Mouse (Mus musculus): ENCODE data around the gene Por. TPM values are rescaled to one million over a fixed set of nuclear protein-coding genes. Genes with fewer than 3 reads are reported as not detected.
A peak's percentile ranks its signal among the peaks of the same experiment; 100 is the strongest.

The Por gene
- polyA plus RNA-seq, 1 experiment from 2014 or later: 47.6 TPM

DNA sequence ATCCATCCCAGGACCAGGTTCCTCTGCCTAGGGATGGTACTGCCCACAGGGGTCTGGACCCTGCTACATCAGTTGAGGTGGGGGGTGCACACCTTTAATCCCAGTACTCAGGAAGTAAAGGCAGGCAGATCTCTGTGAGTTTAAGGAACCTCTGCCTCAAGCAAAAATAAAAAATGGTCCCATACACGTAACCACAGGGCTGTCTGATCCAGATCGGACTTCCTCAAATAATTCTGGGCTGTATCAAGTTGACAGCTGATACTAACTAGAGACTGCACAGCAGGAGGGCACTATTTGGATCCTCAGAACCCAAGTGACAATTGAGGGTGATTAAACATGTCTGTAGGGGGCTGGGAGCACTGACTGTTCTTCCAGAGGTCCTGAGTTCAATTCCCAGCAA lies 7.4 kb downstream of the Por start:
- H3K36me3 ChIP-seq: no peaks in the 10 kb centered on the region
- 50% methylated on average over 2 of the region's 2 CpGs for WGBS

DNA sequence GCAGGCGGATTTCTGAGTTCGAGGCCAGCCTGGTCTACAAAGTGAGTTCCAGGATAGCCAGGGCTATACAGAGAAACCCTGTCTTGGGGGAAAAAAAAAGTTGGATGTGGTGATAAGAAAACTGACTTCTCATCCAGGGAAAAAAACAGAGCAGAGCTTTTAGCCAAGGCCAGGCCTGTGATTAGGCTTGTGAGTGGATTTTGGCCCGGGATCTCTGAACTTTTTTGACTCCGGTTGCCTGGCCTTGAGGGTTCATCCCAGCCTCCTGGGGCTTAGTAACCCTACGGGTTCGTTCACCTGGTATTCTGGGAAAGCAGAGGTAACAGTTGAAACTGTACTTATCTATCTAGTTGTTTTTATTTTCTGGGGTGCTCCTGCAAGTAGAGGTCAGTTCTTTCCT lies 8.6 kb downstream of the Por start:
- no peak overlapping the region for H3K27ac ChIP-seq (replicated peaks)
- 79% methylated on average over 6 of the region's 6 CpGs for WGBS
- no peak for ATAC-seq (ENCODE audit: extremely low read depth, insufficient number of reproducible peaks, low FRiP score, low TSS enrichment)
- H3K9me3 ChIP-seq: no peaks in the 10 kb centered on the region
- no peak overlapping the region for H3K4me3 ChIP-seq
- H3K36me3 ChIP-seq: no peaks in the 10 kb centered on the region
- H3K4me1 ChIP-seq: peaks cover 7% of the 10 kb centered on the region
- no peak overlapping the region for H3K9ac ChIP-seq
- H3K4me2 ChIP-seq: no peak overlapping the region
- H3K27me3 ChIP-seq (replicated peaks): peaks cover 14% of the 10 kb centered on the region

More for the DNA sequence above, 7.4 kb downstream of the Por start:
- no peak overlapping the region for H3K4me2 ChIP-seq
- no peak for ATAC-seq (ENCODE audit: extremely low read depth, insufficient number of reproducible peaks, low FRiP score, low TSS enrichment)
- no peak overlapping the region for H3K4me3 ChIP-seq
- peaks cover 14% of the 10 kb centered on the region for H3K27me3 ChIP-seq (replicated peaks)
- H3K9me3 ChIP-seq: no peaks in the 10 kb centered on the region
- peaks cover 7% of the 10 kb centered on the region for H3K4me1 ChIP-seq
- H3K27ac ChIP-seq (replicated peaks): no peak overlapping the region
- no peak overlapping the region for H3K9ac ChIP-seq

- Histone ChIP-seq H3K4me1 (no peaks in the 10 kb centered on the region), H3K4me3 (no peak overlapping the region), H3K9me3 (no peaks in the 10 kb centered on the region), H3K36me3 (no peaks in the 10 kb centered on the region), H3K27me3 (replicated peaks) (peaks cover 2% of the 10 kb centered on the region), H3K9ac (no peak overlapping the region), H3K27ac (replicated peaks) (no peak overlapping the region), H3K4me2 (no peak overlapping the region)
- no peak for ATAC-seq (ENCODE audit: extremely low read depth, insufficient number of reproducible peaks, low FRiP score, low TSS enrichment)
- WGBS: 70% methylated on average over 6 of the region's 6 CpGs
These were observed 11.2 kb downstream of the Por start for GRCm38 (mm10) chr5:135680967-135681545.

GRCm38 (mm10) chr5:135682009-135682408 lies 12.2 kb downstream of the Por start:
- no peak overlapping the region for H3K4me2 ChIP-seq
- no peak overlapping the region for H3K9ac ChIP-seq
- no peak for ATAC-seq (ENCODE audit: extremely low read depth, insufficient number of reproducible peaks, low FRiP score, low TSS enrichment)
- H3K36me3 ChIP-seq: no peaks in the 10 kb centered on the region
- no peaks in the 10 kb centered on the region for H3K27me3 ChIP-seq (replicated peaks)
- H3K4me3 ChIP-seq: no peak overlapping the region
- WGBS: 89% methylated on average over 5 of the region's 5 CpGs
- H3K4me1 ChIP-seq: no peaks in the 10 kb centered on the region
- H3K27ac ChIP-seq (replicated peaks): no peak overlapping the region
- H3K9me3 ChIP-seq: no peaks in the 10 kb centered on the region

DNA sequence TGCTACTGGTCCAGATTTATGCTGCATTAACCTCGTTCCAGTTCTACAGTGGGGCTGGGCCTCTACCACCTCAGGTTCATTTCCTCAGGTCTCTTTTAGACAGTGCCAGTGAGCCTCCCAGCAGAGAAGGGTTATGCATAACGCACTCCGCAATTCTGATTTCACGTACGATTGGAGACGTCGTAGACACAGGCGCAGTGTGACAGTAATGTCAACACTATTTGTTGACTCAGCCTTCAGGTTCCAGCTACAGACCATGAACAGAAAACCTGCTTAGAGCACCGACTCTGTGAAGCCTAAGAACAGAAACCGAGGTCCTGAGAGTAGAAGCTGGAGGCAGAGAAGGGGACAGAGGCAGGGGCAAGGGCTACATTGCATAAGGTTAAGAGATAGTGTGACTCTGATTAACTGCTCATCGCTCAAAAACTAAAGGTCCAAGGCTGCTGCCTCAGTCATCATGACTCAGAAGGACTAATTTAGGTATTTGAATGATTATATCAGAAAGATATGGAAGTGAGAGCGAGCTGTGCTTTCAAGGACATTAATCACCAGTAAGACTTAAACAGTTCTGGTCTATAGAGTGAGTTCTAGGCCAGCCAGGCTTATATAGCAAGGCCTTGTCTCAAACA lies 13.2 kb downstream of the Por start:
- Histone ChIP-seq H3K4me3 (no peak overlapping the region), H3K4me1 (peaks cover 4% of the 10 kb centered on the region), H3K4me2 (no peak overlapping the region), H3K27ac (replicated peaks) (no peak overlapping the region), H3K36me3 (no peaks in the 10 kb centered on the region), H3K9ac (no peak overlapping the region), H3K9me3 (no peaks in the 10 kb centered on the region), H3K27me3 (replicated peaks) (no peaks in the 10 kb centered on the region)
- ATAC-seq (ENCODE audit: extremely low read depth, insufficient number of reproducible peaks, low FRiP score, low TSS enrichment): no peak
- 66% methylated on average over 12 of the region's 12 CpGs for WGBS

DNA sequence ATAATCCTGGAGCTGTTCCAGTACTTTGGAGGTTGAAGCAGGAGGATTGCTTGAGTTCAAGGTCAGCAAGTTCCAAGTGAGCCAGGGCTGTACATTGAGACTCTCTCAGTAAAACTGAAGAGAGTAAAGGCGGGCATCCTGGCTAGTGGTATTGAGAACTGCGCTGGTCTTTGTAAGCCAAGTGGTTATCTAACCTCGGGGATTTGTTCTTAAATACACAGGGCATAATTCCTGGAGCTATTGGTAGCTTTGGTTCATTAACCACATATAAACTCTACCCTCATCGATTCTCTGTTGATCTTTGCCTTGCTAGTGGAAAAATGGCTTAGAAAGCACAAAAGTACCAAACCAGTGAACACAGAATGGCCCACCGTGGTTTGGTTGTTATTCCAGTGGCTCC lies 20.6 kb downstream of the Por start:
- H3K27me3 ChIP-seq (replicated peaks): no peaks in the 10 kb centered on the region
- H3K4me1 ChIP-seq: peaks cover 31% of the 10 kb centered on the region
- 85% methylated on average over 5 of the region's 5 CpGs for WGBS
- H3K36me3 ChIP-seq: no peaks in the 10 kb centered on the region
- peak overlapping the region; percentile 97 for H3K4me2 ChIP-seq
- H3K9ac ChIP-seq: peak overlapping the region; percentile 92
- H3K4me3 ChIP-seq: peak overlapping the region; percentile 83
- H3K9me3 ChIP-seq: no peaks in the 10 kb centered on the region
- H3K27ac ChIP-seq (replicated peaks): no peak overlapping the region
- no peak for ATAC-seq (ENCODE audit: extremely low read depth, insufficient number of reproducible peaks, low FRiP score, low TSS enrichment)

DNA sequence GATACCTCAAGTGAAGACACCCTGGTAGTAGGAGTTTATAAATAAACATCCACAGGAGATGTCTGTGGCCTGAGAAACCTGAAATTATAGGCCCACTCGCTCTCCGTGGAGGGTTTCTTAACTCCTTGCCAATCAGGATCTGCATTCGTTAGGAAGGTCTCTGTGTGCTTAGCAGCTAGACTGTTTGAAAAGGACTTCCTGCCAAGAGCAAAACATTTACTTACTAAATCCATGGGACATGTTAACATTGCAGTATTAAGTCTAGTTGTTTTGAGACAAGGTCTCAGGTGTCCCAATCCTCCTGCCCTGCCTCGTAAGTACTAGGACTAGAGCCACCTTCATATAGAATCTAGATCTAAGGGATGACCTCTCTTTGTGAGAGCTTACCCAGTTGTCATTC lies 21.4 kb downstream of the Por start:
- 71% methylated on average over 4 of the region's 4 CpGs for WGBS
- H3K27me3 ChIP-seq (replicated peaks): no peaks in the 10 kb centered on the region
- peaks cover 31% of the 10 kb centered on the region for H3K4me1 ChIP-seq
- H3K9ac ChIP-seq: no peak overlapping the region
- H3K27ac ChIP-seq (replicated peaks): no peak overlapping the region
- H3K9me3 ChIP-seq: no peaks in the 10 kb centered on the region
- no peaks in the 10 kb centered on the region for H3K36me3 ChIP-seq
- ATAC-seq (ENCODE audit: extremely low read depth, insufficient number of reproducible peaks, low FRiP score, low TSS enrichment): no peak
- no peak overlapping the region for H3K4me3 ChIP-seq
- no peak overlapping the region for H3K4me2 ChIP-seq

DNA sequence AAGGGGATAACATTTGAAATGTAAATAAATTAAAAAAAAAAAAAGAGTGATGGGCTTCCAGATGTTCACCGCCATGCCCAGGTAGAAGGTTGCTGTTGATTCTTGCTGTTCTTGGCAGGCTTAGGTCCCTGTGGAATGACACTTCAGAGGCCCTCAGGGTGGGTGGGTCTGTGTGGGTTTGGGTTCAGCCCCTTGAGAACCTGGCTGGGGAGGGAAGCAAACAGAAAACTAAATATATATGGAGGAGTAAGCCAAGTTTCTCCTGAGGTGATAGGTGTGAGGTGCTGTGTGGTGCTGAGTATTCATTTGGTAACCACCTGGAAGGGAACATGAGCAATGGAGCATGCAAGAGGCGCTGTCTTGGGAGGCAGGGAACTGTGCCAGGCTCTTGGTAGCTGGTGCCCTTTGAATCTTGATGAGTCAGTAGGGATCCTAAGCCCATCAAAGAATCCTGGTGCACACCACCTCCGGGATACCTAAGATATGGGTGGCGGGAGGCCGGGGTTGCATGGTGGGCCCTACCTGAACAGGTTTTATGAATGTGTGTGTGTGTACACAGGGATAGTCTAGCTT lies 23.5 kb downstream of the Por start:
- no peak for ATAC-seq (ENCODE audit: extremely low read depth, insufficient number of reproducible peaks, low FRiP score, low TSS enrichment)
- Histone ChIP-seq H3K27me3 (replicated peaks) (no peaks in the 10 kb centered on the region), H3K9ac (no peak overlapping the region), H3K4me1 (peaks cover 27% of the 10 kb centered on the region), H3K27ac (replicated peaks) (no peak overlapping the region), H3K4me3 (no peak overlapping the region), H3K4me2 (no peak overlapping the region), H3K9me3 (no peaks in the 10 kb centered on the region), H3K36me3 (peaks cover 2% of the 10 kb centered on the region)
- 86% methylated on average over 5 of the region's 5 CpGs for WGBS

DNA sequence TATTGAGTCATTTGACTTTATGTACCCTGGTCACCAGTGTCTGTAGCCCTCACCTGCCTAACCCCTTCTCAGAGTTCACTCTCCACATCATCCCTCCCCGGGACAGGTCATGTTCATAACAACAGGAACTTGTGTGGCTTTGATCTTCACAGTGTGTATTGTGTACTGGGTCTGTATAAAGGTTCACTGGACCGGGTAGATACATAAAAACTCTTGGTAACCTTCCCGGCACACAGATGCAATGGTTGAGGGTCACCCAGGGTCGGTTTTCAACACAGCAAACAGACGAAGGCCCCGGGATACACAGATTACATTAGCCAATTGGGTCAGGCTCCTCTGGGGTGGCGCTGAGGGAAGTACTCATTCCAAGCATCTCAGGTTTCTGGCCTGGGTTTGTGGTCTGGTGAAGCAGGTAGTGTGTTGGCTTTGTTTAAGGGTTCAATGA lies 25.5 kb downstream of the Por start:
- ATAC-seq (ENCODE audit: extremely low read depth, insufficient number of reproducible peaks, low FRiP score, low TSS enrichment): no peak
- no peaks in the 10 kb centered on the region for H3K9me3 ChIP-seq
- H3K36me3 ChIP-seq: peaks cover 19% of the 10 kb centered on the region
- no peak overlapping the region for H3K4me3 ChIP-seq
- no peak overlapping the region for H3K9ac ChIP-seq
- peaks cover 18% of the 10 kb centered on the region for H3K4me1 ChIP-seq
- WGBS: 67% methylated on average over 7 of the region's 7 CpGs
- H3K27me3 ChIP-seq (replicated peaks): no peaks in the 10 kb centered on the region
- H3K27ac ChIP-seq (replicated peaks): no peak overlapping the region
- H3K4me2 ChIP-seq: no peak overlapping the region

DNA sequence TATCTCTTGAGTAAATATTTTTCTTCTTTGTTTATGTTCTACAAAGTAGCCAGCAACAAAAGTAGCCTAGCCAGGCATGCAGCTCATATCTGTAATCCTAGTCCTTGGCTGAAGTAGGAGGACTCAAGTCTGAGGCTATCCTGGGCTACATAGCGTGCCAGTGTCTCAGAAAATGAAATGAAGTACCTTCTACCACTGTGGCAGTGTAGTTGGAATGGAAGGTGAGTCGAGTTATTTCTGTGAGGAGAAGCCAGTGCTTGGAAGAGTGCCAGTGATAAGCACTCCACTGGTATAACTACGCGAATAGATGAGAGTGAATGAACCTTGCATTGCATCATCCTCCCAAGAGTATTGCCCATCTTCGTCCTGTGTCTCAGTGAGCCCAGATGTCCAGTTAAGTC lies 27.9 kb downstream of the Por start:
- no peak overlapping the region for H3K4me3 ChIP-seq
- WGBS: 39% methylated on average over 5 of the region's 5 CpGs
- no peak overlapping the region for H3K9ac ChIP-seq
- no peaks in the 10 kb centered on the region for H3K27me3 ChIP-seq (replicated peaks)
- ATAC-seq (ENCODE audit: extremely low read depth, insufficient number of reproducible peaks, low FRiP score, low TSS enrichment): no peak
- peaks cover 29% of the 10 kb centered on the region for H3K36me3 ChIP-seq
- H3K4me2 ChIP-seq: no peak overlapping the region
- peaks cover 28% of the 10 kb centered on the region for H3K4me1 ChIP-seq
- no peak overlapping the region for H3K27ac ChIP-seq (replicated peaks)
- no peaks in the 10 kb centered on the region for H3K9me3 ChIP-seq

DNA sequence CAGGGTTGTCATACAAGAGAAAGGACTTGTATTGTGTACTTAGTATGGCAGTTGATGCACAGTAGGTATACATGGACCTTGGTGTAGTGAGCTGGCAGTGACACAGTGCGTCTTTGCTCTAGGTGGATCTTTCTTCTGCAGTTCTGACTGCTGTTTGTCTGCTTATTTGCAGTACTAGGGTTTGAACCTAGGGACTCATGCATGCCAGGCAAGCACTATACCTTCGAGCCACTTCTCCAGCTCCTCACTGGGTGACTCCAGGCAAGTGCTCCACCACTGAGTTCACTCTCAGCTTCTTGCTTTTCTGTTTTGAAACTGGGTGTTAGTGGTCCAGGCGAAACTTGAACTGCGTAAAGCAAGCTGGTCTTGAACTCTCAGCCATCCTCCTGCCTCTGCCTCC lies 31.8 kb downstream of the Por start:
- Histone ChIP-seq H3K4me3 (no peak overlapping the region), H3K9me3 (no peaks in the 10 kb centered on the region), H3K36me3 (peaks cover 39% of the 10 kb centered on the region), H3K27me3 (replicated peaks) (no peaks in the 10 kb centered on the region), H3K9ac (no peak overlapping the region), H3K4me2 (no peak overlapping the region), H3K27ac (replicated peaks) (peak overlapping the region; percentile 79), H3K4me1 (peaks cover 37% of the 10 kb centered on the region)
- no peak for ATAC-seq (ENCODE audit: extremely low read depth, insufficient number of reproducible peaks, low FRiP score, low TSS enrichment)
- WGBS: 91% methylated on average over 4 of the region's 4 CpGs

DNA sequence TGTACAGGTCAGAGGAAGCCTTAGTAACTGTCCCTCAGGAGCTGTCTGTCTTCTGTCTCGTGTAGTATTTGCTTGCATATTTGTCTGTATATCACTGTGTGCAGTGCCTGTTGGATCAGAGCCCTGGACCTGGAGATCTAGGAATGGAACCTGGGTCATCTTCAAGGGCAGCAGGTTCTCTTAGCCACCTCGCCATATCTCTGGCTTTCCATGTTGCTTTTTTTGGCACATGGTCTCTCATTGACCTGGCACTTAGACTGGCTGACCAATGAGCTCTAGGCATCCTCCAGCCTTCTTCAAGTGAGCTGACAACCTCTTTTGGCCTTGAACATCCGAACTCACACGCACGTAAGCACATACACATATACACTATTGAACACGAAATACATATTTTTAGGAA lies 32.4 kb downstream of the Por start:
- H3K27me3 ChIP-seq (replicated peaks): no peaks in the 10 kb centered on the region
- no peaks in the 10 kb centered on the region for H3K9me3 ChIP-seq
- H3K4me3 ChIP-seq: no peak overlapping the region
- ATAC-seq (ENCODE audit: extremely low read depth, insufficient number of reproducible peaks, low FRiP score, low TSS enrichment): no peak; the same call in 1 of the 2 replicates
- peaks cover 45% of the 10 kb centered on the region for H3K36me3 ChIP-seq
- no peak overlapping the region for H3K9ac ChIP-seq
- H3K4me1 ChIP-seq: peaks cover 37% of the 10 kb centered on the region
- H3K4me2 ChIP-seq: no peak overlapping the region
- H3K27ac ChIP-seq (replicated peaks): peak overlapping the region; percentile 79
- 38% methylated on average over 6 of the region's 6 CpGs for WGBS

Data from heart, embryonic 13.5 days (tissue).